Mouse (Mus musculus) adrenal gland, adult (tissue): ENCODE measurements around the gene Rab15.

Experiments used
- DNase-seq, 2 experiments: peaks; one replicate each; pipeline ENCODE4 v3.0.0; 2022 to 2023; ENCODE audit warnings: low spot score in 1 of 2; ENCODE audit not compliant: inconsistent age in 2 of 2

The Rab15 gene

GRCm38 (mm10) chr12:76779951-76780350, 42.8 kb downstream of the Rab15 start:
- no peak for DNase-seq

- no peak for DNase-seq
Observed at GRCm38 (mm10) chr12:76778305-76779083, 44.2 kb downstream of the Rab15 start.

GRCm38 (mm10) chr12:76777845-76778244, 44.9 kb downstream of the Rab15 start:
- no peak for DNase-seq

- no peak for DNase-seq
Observed at GRCm38 (mm10) chr12:76776898-76777297, 45.8 kb downstream of the Rab15 start.

GRCm38 (mm10) chr12:76775132-76775531, 47.6 kb downstream of the Rab15 start:
- DNase-seq, result peak; percentile 64 to 80

GRCm38 (mm10) chr12:76774652-76775051, 48.1 kb downstream of the Rab15 start:
- DNase-seq, result no peak

GRCm38 (mm10) chr12:76771540-76771939, 51.2 kb downstream of the Rab15 start:
- no peak for DNase-seq

- DNase-seq, result no peak
Observed at GRCm38 (mm10) chr12:76770841-76771500, 51.7 kb downstream of the Rab15 start.

- peak in 1 of 2 experiments; percentile 33 for DNase-seq
Observed at GRCm38 (mm10) chr12:76765901-76766630, 56.6 kb downstream of the Rab15 start.

- DNase-seq, result peak; percentile 92 to 98
Observed at GRCm38 (mm10) chr12:76765354-76765851, 57.3 kb downstream of the Rab15 start, which contains the start of the genes Churc1 and Fntb. Gene Churc1, plus strand, starts transcription at chr12:76765538. Gene Fntb, plus strand, starts transcription at chr12:76765589.

GRCm38 (mm10) chr12:76752652-76753318, 69.9 kb downstream of the Rab15 start:
- peak in 1 of 2 experiments; percentile 79 for DNase-seq

GRCm38 (mm10) chr12:76750866-76751459, 71.7 kb downstream of the Rab15 start:
- peak in 1 of 2 experiments; percentile 12 for DNase-seq
